Mouse (Mus musculus): Measurements from ENCODE around the gene Ero1lb. TPM values are rescaled to one million over a fixed set of nuclear protein-coding genes. Genes with fewer than 3 reads are reported as not detected.

Gene Ero1lb
- polyA plus RNA-seq, 1 experiment from 2014 or later, result 16.7 TPM

DNA sequence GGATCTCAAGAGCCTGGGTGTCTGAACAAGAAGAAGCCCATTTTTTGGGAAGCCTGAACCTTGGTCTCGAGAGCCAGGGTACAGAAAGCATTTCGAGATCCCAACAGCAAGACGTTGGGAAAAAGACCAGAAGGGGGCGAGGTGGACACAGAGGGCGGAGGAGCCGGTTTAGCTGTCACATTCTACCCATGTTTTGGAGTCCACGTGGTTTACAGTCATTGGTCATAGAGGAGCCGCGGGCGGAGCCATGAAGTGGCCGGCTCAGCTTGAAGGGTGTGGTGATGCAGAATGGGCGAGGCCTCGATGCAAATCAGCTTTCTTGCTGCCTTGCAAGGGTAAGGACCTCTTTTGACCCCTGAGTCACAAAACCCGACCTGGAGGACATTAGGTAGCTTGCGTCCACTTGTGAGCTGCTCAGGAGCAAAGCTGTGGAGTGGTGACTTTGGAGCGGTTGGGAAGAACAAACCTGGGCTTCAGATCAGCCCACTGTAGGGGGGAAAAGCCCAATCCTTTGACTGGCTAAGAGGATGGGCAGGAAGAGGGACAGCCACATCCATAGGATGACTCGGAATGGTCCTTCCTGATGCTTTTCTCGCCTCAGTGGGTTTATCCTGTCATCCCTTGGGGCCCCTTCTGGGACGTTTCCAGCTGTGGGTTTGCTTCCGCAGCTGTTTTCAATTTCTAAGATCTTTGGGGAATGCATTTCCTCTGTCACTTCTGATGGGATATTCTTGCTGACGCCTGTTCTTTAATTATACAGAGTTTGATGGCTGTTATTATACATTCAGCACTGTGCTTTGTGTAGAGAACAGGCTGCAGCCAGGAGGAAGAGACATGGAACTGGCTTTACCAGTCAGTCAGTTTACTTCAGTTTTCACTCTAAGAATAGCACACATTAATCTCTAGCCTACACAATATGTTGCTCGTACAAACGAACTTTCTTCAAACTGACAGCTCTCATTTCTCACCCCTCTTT is 23.4 kb upstream of the Ero1lb start:
- H3K4me2 ChIP-seq (ENCODE audit: low read length), result peak overlapping the region; percentile 48
- no peaks in the 10 kb centered on the region for H3K9me3 ChIP-seq (ENCODE audit: control insufficient read depth, low read length)
- no peak overlapping the region; the same call in 1 of the 2 replicates for H3K4me3 ChIP-seq (ENCODE audit: low read length)
- 11% methylated on average over 23 of the region's 23 CpGs for WGBS
- ATAC-seq, result 0 out of 2 replicates have a peak, but pooled peaks have one; percentile 43
- H3K27me3 ChIP-seq (replicated peaks; ENCODE audit: control insufficient read depth, insufficient read depth, low read length), result no peaks in the 10 kb centered on the region; the same call in 1 of the 2 replicates
- H3K36me3 ChIP-seq (ENCODE audit: control insufficient read depth, insufficient read depth, low read length), result no peaks in the 10 kb centered on the region
- no peak overlapping the region for H3K27ac ChIP-seq (ENCODE audit: low read depth, low read length)
- peaks cover 4% of the 10 kb centered on the region for H3K4me1 ChIP-seq (ENCODE audit: control insufficient read depth, insufficient read depth, low read depth, low read length)
- no peak overlapping the region for H3K9ac ChIP-seq (ENCODE audit: low read depth, low read length)

DNA sequence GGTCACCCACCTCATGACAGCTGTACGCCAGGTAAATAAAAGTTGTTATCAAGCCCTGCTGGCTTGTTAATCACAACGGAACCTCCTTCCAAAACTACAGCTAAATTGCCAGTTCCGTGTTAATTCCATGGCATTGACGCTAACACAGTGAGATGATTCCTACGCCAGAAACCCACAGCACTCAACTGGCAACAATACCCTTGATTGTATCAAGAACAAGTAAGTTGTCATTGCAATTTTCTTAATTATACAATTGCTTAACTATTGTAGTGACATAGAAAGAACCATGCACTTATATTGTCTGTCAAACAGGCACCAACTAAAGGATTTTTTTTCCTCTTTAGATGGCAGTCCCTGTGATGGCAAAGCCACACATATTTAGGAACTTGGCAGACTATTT is 22.4 kb upstream of the Ero1lb start:
- no peak for ATAC-seq
- H3K27me3 ChIP-seq (replicated peaks; ENCODE audit: control insufficient read depth, insufficient read depth, low read length), result no peaks in the 10 kb centered on the region; the same call in 1 of the 2 replicates
- no peaks in the 10 kb centered on the region for H3K36me3 ChIP-seq (ENCODE audit: control insufficient read depth, insufficient read depth, low read length)
- H3K9me3 ChIP-seq (ENCODE audit: control insufficient read depth, low read length), result no peaks in the 10 kb centered on the region
- 85% methylated on average over 5 of the region's 5 CpGs for WGBS
- H3K4me2 ChIP-seq (ENCODE audit: low read length), result no peak overlapping the region
- peaks cover 4% of the 10 kb centered on the region for H3K4me1 ChIP-seq (ENCODE audit: control insufficient read depth, insufficient read depth, low read depth, low read length)
- no peak overlapping the region for H3K4me3 ChIP-seq (ENCODE audit: low read length)
- H3K27ac ChIP-seq (ENCODE audit: low read depth, low read length), result no peak overlapping the region
- H3K9ac ChIP-seq (ENCODE audit: low read depth, low read length), result no peak overlapping the region

DNA sequence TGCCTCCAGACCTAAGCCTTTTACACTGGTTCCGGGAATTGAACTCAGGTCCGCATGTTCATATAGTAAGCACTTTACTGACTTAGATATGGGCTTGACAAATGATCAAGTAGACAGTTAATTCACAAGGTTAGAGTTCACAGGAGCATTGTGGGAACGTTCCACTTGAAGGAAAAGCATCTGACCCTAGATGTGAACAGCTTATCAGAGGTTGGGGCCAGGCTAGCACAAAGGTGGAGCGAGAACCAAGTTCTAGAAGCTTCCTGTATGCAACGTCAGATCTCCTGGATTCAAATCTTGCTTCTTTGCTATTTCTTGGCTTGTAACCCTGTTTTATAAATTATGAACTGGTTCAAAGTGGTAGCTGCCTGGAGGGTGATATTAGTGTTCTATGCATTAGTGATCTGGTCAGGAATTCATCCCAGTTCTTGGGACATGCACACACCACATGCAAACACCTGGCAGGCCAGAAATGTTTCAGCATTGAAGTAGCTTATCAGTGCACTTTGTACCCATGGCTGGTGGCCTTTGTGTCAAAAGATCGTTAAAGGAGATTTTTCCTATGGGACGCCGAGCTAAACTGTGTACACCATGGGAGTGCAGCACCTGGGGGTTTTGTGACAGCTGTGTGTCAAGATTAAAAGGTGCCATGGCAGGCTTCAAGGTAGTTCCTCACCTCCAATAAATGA is 21.6 kb upstream of the Ero1lb start:
- H3K9me3 ChIP-seq (ENCODE audit: control insufficient read depth, low read length), result no peaks in the 10 kb centered on the region
- peaks cover 4% of the 10 kb centered on the region for H3K4me1 ChIP-seq (ENCODE audit: control insufficient read depth, insufficient read depth, low read depth, low read length)
- H3K36me3 ChIP-seq (ENCODE audit: control insufficient read depth, insufficient read depth, low read length), result no peaks in the 10 kb centered on the region
- H3K4me2 ChIP-seq (ENCODE audit: low read length), result no peak overlapping the region
- H3K27ac ChIP-seq (ENCODE audit: low read depth, low read length), result no peak overlapping the region
- WGBS, result 93% methylated on average over 8 of the region's 8 CpGs
- H3K27me3 ChIP-seq (replicated peaks; ENCODE audit: control insufficient read depth, insufficient read depth, low read length), result no peaks in the 10 kb centered on the region; the same call in 1 of the 2 replicates
- ATAC-seq, result no peak
- H3K9ac ChIP-seq (ENCODE audit: low read depth, low read length), result no peak overlapping the region
- no peak overlapping the region for H3K4me3 ChIP-seq (ENCODE audit: low read length)

DNA sequence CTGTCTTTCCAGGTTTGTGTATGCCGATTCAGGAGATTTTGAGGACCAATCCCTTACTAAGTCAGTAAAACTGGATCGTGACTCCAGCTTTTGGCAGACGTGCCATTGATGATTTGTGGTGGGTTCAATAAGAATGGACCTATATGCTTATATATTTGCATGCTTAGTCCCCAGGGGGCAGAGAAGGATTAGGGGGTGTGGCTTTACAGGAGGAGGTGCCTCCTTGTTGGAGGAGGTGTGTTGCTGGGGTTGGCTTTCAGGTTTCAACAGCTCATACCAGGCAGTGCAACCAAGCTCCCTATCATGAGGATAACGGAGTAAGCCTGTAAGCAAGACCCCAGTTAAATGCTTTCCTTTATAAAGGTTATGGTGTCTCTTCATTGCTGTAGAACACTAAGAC is 11.5 kb upstream of the Ero1lb start:
- Histone ChIP-seq H3K9me3 (ENCODE audit: control insufficient read depth, low read length) (no peaks in the 10 kb centered on the region), H3K4me2 (ENCODE audit: low read length) (no peak overlapping the region), H3K4me1 (ENCODE audit: control insufficient read depth, insufficient read depth, low read depth, low read length) (no peaks in the 10 kb centered on the region), H3K36me3 (ENCODE audit: control insufficient read depth, insufficient read depth, low read length) (no peaks in the 10 kb centered on the region), H3K27ac (ENCODE audit: low read depth, low read length) (no peak overlapping the region), H3K27me3 (replicated peaks; ENCODE audit: control insufficient read depth, insufficient read depth, low read length) (no peaks in the 10 kb centered on the region; the same call in 1 of the 2 replicates), H3K9ac (ENCODE audit: low read depth, low read length) (no peak overlapping the region), H3K4me3 (ENCODE audit: low read length) (no peak overlapping the region)
- WGBS, result 73% methylated on average over 4 of the region's 4 CpGs
- ATAC-seq, result no peak

DNA sequence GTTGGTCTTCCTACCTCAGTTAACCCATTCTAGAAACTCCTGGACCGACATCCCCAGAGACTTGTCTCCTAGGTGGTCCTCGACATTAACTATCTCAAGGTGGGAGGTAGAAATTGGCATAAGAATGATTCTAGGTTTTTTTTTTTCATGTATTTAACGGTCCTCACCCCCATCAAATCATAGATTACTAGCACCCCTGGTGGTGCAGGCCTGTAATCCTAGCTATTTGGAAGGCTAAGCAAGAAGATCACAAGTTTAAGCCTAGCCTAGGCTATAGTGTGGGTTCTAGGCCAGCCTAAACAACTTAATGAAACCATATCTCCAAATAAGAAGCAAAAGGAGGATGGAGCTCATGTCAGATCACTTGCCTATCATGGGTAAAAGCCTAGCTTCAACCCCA is 6.6 kb upstream of the Ero1lb start:
- 60% methylated on average over 3 of the region's 3 CpGs for WGBS
- no peak overlapping the region for H3K4me3 ChIP-seq (ENCODE audit: low read length)
- no peaks in the 10 kb centered on the region for H3K9me3 ChIP-seq (ENCODE audit: control insufficient read depth, low read length)
- H3K36me3 ChIP-seq (ENCODE audit: control insufficient read depth, insufficient read depth, low read length), result no peaks in the 10 kb centered on the region
- ATAC-seq, result no peak
- no peak overlapping the region for H3K4me2 ChIP-seq (ENCODE audit: low read length)
- H3K4me1 ChIP-seq (ENCODE audit: control insufficient read depth, insufficient read depth, low read depth, low read length), result no peaks in the 10 kb centered on the region
- H3K27ac ChIP-seq (ENCODE audit: low read depth, low read length), result no peak overlapping the region
- H3K27me3 ChIP-seq (replicated peaks; ENCODE audit: control insufficient read depth, insufficient read depth, low read length), result no peaks in the 10 kb centered on the region; the same call in 1 of the 2 replicates
- H3K9ac ChIP-seq (ENCODE audit: low read depth, low read length), result no peak overlapping the region

DNA sequence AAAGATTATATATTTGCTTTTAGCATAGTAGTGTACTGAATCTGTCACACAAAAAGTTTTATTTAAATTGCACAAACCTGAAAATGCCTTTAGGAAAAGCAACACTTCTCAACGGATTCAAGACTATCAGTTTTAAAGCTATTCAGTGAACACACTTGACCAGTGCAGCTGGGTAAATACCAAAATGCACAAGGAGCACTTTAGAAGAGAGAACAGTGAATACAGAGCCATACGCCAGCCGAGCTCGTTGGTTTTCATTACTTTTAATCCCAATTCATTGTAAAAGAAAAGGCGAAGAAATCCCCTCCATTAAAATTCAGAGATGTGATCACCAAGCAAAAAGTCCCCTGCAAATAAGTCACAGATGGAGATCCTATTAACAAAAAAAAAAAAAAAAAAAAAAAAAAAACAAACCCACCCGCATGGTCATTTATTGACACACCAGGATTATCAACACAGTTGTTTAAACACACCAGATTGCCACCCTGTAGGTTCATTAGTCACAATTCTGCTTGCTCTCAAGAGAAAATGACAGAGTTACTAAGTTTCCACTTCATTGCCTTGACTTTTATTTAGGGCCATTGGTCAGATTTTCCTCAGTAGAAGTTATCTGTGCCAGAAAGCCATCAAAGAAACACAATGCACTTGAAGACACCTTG is 6.1 kb upstream of the Ero1lb start:
- Histone ChIP-seq H3K9me3 (ENCODE audit: control insufficient read depth, low read length) (no peaks in the 10 kb centered on the region), H3K4me2 (ENCODE audit: low read length) (no peak overlapping the region), H3K9ac (ENCODE audit: low read depth, low read length) (no peak overlapping the region), H3K27me3 (replicated peaks; ENCODE audit: control insufficient read depth, insufficient read depth, low read length) (no peaks in the 10 kb centered on the region), H3K4me3 (ENCODE audit: low read length) (no peak overlapping the region), H3K36me3 (ENCODE audit: control insufficient read depth, insufficient read depth, low read length) (no peaks in the 10 kb centered on the region), H3K4me1 (ENCODE audit: control insufficient read depth, insufficient read depth, low read depth, low read length) (no peaks in the 10 kb centered on the region), H3K27ac (ENCODE audit: low read depth, low read length) (no peak overlapping the region)
- no peak for ATAC-seq
- 64% methylated on average over 6 of the region's 6 CpGs for WGBS

DNA sequence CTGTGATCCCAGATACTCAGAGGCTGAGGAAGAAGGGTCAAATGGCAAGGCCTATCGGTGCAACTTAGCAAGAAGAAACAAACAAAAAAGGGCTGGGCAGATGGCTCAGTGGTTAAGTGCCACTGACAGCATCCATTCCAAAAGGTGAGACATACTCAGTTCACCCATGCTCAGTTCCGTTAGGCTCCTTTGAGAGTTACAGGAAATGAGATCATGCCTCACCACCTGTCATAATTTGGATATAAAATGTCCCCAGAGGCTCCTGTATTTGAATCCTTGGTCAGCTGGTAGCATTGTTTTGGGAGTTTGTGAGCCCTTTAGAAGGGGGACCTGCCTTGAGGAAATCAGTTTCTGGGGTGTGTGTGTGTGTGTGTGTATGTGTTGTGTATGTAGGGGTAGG is 3.9 kb upstream of the Ero1lb start:
- H3K9me3 ChIP-seq (ENCODE audit: control insufficient read depth, low read length), result no peaks in the 10 kb centered on the region
- no peak overlapping the region for H3K4me2 ChIP-seq (ENCODE audit: low read length)
- peaks cover 6% of the 10 kb centered on the region for H3K4me1 ChIP-seq (ENCODE audit: control insufficient read depth, insufficient read depth, low read depth, low read length)
- no peak overlapping the region for H3K27ac ChIP-seq (ENCODE audit: low read depth, low read length)
- no peak for ATAC-seq
- no peak overlapping the region for H3K4me3 ChIP-seq (ENCODE audit: low read length)
- H3K9ac ChIP-seq (ENCODE audit: low read depth, low read length), result no peak overlapping the region
- WGBS, result 63% methylated on average over 2 of the region's 2 CpGs
- H3K27me3 ChIP-seq (replicated peaks; ENCODE audit: control insufficient read depth, insufficient read depth, low read length), result no peaks in the 10 kb centered on the region
- H3K36me3 ChIP-seq (ENCODE audit: control insufficient read depth, insufficient read depth, low read length), result no peaks in the 10 kb centered on the region

DNA sequence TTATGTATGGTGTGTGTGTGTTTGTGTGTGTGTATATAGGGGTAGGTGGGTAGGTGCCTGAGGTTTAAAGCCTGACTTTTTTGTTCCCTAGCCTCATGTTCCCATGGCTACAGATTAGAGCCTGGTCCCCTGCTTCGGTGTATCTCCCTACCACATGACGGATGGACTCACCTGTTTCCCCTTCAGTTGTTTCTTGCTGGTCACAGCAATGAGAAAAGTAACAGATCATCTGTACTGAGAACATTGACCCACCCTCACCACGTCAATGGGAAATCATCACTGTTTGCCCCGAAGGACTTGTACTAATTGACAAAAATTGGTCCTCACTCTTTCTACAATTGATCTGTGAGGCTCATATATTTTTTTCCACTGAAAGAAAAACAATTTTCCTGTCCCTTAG is 3.4 kb upstream of the Ero1lb start:
- Histone ChIP-seq H3K9me3 (ENCODE audit: control insufficient read depth, low read length) (no peaks in the 10 kb centered on the region), H3K4me2 (ENCODE audit: low read length) (no peak overlapping the region), H3K9ac (ENCODE audit: low read depth, low read length) (no peak overlapping the region), H3K36me3 (ENCODE audit: control insufficient read depth, insufficient read depth, low read length) (no peaks in the 10 kb centered on the region), H3K27me3 (replicated peaks; ENCODE audit: control insufficient read depth, insufficient read depth, low read length) (no peaks in the 10 kb centered on the region), H3K4me1 (ENCODE audit: control insufficient read depth, insufficient read depth, low read depth, low read length) (peaks cover 10% of the 10 kb centered on the region), H3K27ac (ENCODE audit: low read depth, low read length) (no peak overlapping the region), H3K4me3 (ENCODE audit: low read length) (no peak overlapping the region)
- no peak for ATAC-seq
- WGBS, result 89% methylated on average over 4 of the region's 4 CpGs

DNA sequence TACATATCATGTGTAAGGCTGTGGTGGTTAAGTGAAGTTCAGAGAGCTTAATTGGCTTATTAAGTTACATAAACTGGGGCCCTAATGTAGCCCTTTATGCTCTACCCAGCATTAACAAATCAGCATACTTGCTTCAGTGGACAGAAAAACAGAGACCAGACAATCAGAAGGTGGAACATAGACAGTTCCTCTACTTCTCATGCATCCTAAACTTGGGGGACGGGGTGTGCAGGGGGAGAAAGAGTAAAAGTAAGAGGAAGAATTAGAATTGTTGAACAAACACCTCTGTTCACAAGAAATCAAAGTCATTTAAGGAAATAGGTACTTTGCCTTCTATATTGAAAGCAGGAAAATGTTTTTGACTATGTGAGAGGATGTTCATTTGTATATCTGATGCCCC is 2.3 kb downstream of the Ero1lb start:
- no peak for ATAC-seq
- Histone ChIP-seq H3K27ac (ENCODE audit: low read depth, low read length) (no peak overlapping the region), H3K4me2 (ENCODE audit: low read length) (no peak overlapping the region), H3K36me3 (ENCODE audit: control insufficient read depth, insufficient read depth, low read length) (no peaks in the 10 kb centered on the region), H3K9ac (ENCODE audit: low read depth, low read length) (no peak overlapping the region), H3K27me3 (replicated peaks; ENCODE audit: control insufficient read depth, insufficient read depth, low read length) (no peaks in the 10 kb centered on the region), H3K4me1 (ENCODE audit: control insufficient read depth, insufficient read depth, low read depth, low read length) (peaks cover 10% of the 10 kb centered on the region), H3K9me3 (ENCODE audit: control insufficient read depth, low read length) (no peaks in the 10 kb centered on the region), H3K4me3 (ENCODE audit: low read length) (no peak overlapping the region)
- WGBS, result 80% methylated on average over 1 of the region's 1 CpGs

Measured in hindbrain, embryonic 16.5 days (tissue).